Mouse (Mus musculus): ENCODE data around the gene Cox6b1.

GRCm38 (mm10) chr7:30593579-30594509 is 32.1 kb downstream of the Cox6b1 start:
- TF ChIP-seq POLR2A (IDR thresholded peaks at IDR 0.05; ENCODE audit: low read depth, low read length): no peak
- no peak for TF ChIP-seq CTCF (conservative IDR thresholded peaks at IDR 0.05; ENCODE audit: insufficient read depth, insufficient read length, low read depth, low read length)

All from kidney, adult 2 months (tissue).